Mouse (Mus musculus) limb, embryonic 15.5 days (tissue): ENCODE results near the gene Lpin2. TPM values are rescaled to one million over a fixed set of nuclear protein-coding genes. Genes with fewer than 3 reads are reported as not detected.

Source experiments
- polyA plus RNA-seq: library from polyadenylated mRNA; unstranded; fragments of >200 nt; fragmentation: Nextera tagmentation; extraction: Ambion mirVana; gene quantifications from 2 replicates; pipeline ENCODE4 v1.2.1, GENCODE M21; 2015

Gene Lpin2
- polyA plus RNA-seq, 1 experiment from 2014 or later = 32.6 TPM

Other genes with a start within 250 kb of the Lpin2 start
- 18.3 and 36.2 TPM in 2 replicates for gene Myom1, start 179.9 kb upstream of the Lpin2 start, polyA plus RNA-seq
- 682 and 757 TPM in 2 replicates for gene Myl12a, start 179.7 kb upstream of the Lpin2 start, polyA plus RNA-seq
- gene Emilin2, start 129.4 kb downstream of the Lpin2 start, polyA plus RNA-seq = 32.9 and 39.3 TPM in 2 replicates